Mouse (Mus musculus) T-helper 17 cell (primary cell): Measurements from ENCODE around the gene Amacr.
"Not testable (repeated sequence)": the region's sequence is repeated elsewhere in the genome, so short reads cannot be mapped to it uniquely, and the experiment has no call there.

Experiments
- in situ Hi-C, 2 experiments: fragments of 300-600 bp; cut with MboI, MseI; formaldehyde crosslinking; loops; 1 replicate in 1 of 2; 2 replicates in 1 of 2; pipeline ENCODE4 v1.15.1; 2025; ENCODE audit warnings: high pct_unique_total_duplicates in 2 of 2

The Amacr gene

DNA sequence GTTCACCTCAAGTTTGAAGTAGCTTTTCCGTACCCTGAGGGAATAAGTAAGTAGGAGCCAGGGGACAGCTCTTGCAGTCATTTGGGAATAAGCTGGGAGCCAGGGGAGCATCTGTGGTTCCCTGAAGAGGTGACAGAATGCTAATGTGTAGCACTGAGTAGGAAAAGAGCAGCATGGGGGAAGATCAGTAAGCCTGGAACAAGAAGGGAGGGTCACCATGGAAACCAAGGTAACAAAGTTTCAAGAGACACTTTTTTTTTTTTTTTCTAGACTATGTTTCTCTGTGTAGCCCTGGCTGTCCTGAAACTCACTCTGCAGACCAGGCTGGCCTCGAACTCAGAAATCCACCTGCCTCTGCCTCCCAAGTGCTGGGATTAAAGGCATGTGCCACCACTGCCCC is 4.9 kb downstream of the Amacr start:
- in situ Hi-C loops: not testable (repeated sequence)

DNA sequence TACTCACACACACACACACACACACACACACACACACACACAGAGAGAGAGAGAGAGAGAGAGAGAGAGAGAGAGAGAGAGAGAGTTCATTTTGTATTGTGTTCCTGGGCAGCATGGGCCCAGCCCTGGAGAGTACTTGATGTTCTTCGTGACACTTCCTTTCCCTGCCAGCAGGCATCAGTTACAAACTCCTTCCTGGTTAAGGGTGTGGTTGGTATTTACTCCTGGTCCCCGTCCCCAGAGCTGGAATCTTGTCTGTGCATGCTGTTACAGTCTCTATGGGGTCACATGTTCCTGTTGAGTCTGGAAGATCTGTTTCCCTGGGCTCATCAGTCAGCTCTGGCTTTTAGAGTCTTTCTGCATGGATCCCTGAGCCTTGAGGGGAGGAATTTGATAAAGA is 8.9 kb downstream of the Amacr start:
- in situ Hi-C loops: no loop called here

GRCm38 (mm10) chr15:10991566-10991965 is 10.0 kb downstream of the Amacr start:
- in situ Hi-C loops: no loop called here

DNA sequence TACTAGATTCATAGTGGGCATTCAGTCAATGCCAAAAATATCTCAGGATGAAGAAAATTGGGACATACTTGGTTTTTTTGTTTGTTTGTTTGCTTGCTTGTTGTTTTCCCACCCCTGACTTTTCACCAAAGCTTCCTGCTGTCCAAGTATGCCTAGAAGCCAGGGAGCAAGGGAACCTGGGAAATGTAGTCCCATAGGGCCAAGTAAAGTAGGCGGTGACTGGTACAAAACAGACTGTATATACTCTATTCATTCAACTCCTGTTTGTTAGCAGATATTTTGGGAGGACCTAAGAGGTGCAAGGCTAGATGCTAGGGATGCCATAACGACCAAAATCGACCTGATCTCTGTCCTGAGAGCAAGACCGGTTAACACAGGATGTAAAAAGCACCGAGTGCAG is 18.3 kb downstream of the Amacr start:
- in situ Hi-C loops: loop anchor here (5.0 to 25.0 kb wide), 2 partner anchors 48 to 1537 kb away; partner anchors contain the start of gene C1qtnf3 (in 1 of the 2)

DNA sequence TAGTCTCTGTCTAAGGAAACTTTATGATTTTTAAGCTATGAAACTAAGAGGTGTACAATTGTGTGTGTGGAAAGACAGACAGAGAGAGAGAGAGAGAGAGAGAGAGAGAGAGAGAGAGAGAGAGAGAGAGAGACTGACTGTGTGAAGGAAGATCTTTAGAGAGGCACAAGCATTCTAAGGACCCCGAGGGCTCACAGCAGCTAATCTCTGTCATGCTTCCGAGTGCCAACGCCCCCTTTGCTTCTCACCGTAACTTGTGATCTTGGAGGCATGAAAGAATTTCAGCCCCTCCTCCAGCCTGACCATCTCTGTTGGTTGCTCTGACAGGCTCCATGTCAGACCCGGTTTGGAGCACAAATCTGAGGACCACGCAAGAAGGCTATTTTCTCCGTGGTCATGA is 18.9 kb downstream of the Amacr start, which contains the start of gene Slc45a2:
TSS of gene Slc45a2 (plus strand) at position 301 of the 400 bp plus-strand sequence.
- in situ Hi-C loops: loop anchor here (5.0 to 25.0 kb wide), 2 partner anchors 48 to 1537 kb away; partner anchors contain the start of gene C1qtnf3 (in 1 of the 2)

GRCm38 (mm10) chr15:11003791-11004190 is 22.2 kb downstream of the Amacr start:
- in situ Hi-C loops: loop anchor here (5.0 to 25.0 kb wide), 2 partner anchors 51 to 1534 kb away; partner anchors contain the start of gene C1qtnf3 (in 1 of the 2)

GRCm38 (mm10) chr15:11004646-11005045 is 23.1 kb downstream of the Amacr start:
- in situ Hi-C loops: loop anchor here (5.0 to 25.0 kb wide), 2 partner anchors 52 to 1533 kb away; partner anchors contain the start of gene C1qtnf3 (in 1 of the 2)

DNA sequence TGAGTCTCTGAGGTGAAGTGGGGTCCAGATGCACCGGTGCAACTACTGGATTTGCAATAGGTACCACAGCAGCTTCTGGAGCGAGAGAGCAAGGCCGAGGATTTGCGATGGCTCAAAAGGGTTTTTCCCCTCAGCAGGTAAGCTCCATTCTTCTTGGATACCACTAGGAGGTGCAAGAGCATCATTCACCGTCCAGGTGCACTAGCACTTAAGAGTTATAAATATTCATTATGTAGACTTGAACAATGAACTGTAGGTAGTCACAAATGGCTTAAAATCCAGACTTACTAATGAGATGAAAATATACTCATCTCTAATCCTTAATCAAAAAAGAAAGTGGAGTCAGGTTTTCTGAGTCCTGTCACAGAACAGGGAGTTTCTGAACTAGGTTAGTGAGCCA is 27.2 kb downstream of the Amacr start:
- in situ Hi-C loops: loop anchor here in 1 of 2 experiments (25.0 kb wide), 1 partner anchor 1529 kb away; no protein-coding TSS in a partner anchor

DNA sequence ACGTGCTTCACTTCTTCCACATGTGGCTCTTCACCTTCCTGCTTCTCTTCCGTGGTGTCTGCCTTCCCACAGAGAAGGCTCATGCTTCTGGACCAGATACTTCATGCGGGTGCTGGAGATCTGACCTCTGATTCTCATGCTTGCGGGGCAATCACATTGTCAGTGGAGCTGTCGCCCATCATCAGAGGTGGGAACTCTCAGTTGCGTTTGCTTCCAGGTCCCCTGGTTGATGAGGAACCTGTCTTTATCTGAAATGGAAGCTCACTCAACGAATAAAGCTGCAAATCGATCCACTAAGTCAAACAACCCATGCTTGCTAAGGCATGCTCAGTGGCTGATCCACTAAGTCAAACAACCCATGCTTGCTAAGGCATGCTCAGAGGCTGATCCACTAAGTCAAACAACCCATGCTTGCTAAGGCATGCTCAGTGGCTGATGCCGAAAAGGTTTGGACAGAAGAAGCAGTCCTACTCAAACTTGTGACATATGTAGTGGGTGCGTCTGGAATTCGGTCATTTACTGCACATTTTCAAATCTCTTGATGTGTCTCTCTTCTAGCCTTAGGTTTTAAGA is 29.5 kb downstream of the Amacr start:
- in situ Hi-C loops: loop anchor here in 1 of 2 experiments (25.0 kb wide), 1 partner anchor 1526 kb away; no protein-coding TSS in a partner anchor

GRCm38 (mm10) chr15:11014931-11015330 is 33.4 kb downstream of the Amacr start:
- in situ Hi-C loops: loop anchor here in 1 of 2 experiments (25.0 kb wide), 1 partner anchor 1522 kb away; no protein-coding TSS in a partner anchor

GRCm38 (mm10) chr15:11026801-11027561 is 45.4 kb downstream of the Amacr start:
- in situ Hi-C loops: no loop called here

DNA sequence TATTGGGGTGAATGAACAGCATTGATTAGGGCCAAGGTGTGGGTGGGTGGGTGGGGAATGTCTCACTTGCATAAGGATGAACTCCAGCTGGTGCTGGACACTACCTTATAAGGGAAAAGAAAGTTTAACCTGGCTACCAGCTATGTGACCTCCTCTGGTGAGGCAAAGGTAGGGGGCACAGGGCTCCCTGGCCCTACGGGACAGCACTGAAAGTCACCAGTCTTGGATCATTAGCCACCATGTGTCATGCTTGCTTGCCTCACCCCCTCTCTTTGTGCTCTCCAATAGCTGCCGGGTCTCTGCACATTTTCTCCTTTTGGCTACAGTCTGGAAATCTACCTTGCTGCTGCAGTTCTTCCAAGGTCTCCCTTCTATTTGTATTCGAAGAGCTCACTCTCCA is 48.6 kb downstream of the Amacr start:
- in situ Hi-C loops: no loop called here

DNA sequence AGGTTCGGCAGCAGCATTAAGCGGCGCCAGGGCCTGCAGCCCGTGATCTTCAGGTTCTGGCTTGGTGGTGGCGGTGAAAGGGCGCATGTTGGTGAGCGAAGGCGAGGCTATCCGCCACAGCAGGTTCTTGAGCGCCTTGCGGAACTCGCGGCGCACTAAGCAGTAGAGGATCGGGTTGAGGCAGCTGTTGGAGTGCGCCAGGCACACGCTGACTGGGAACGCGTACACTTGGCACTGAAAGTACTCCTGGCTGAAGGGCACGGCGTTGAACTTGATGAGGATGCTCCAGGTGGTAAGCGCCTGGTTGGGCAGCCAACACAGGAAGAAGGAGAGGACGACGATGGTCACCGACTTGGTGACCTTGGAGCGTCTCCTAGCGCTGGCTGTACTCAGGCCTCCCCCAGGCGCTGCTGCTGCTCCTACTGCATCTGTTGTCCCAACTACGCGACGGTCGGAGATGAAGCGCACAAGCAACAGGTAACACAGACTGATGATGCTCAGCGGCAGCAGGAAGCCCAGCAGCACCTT is 54.5 kb downstream of the Amacr start:
- in situ Hi-C loops: loop anchor here (5.0 kb wide), 3 partner anchors 286 to 341 kb away; no protein-coding TSS in a partner anchor

- in situ Hi-C loops: loop anchor here (5.0 kb wide), 3 partner anchors 286 to 341 kb away; no protein-coding TSS in a partner anchor
These were observed 55.2 kb downstream of the Amacr start for GRCm38 (mm10) chr15:11036535-11037375.

- in situ Hi-C loops: loop anchor here (5.0 kb wide), 3 partner anchors 285 to 340 kb away; no protein-coding TSS in a partner anchor
These were observed 55.8 kb downstream of the Amacr start for GRCm38 (mm10) chr15:11037376-11037695.

GRCm38 (mm10) chr15:11037711-11038110 is 56.2 kb downstream of the Amacr start, which contains the start of gene Rxfp3:
TSS of gene Rxfp3 (minus strand) at chr15:11037991.
- in situ Hi-C loops: loop anchor here (5.0 kb wide), 3 partner anchors 285 to 340 kb away; no protein-coding TSS in a partner anchor

DNA sequence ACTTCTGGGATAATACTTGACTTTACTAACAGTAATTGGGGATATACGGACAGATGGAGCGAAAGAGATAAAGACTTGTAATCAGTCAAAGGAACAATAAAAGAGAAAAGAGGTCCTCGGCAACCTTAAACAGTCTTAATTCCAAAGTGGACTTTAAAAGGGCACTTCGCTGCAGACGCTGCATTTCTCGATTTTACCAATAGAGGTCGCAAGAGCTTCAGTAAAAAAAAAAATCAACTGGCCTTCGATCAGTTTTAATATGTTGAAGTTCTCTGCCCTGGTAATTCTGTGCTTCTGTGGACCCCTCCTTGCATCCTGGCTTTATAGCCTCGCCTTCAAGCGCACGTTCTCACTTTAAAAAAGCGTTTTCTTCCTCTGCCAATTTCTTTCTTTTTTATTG is 56.9 kb downstream of the Amacr start:
- in situ Hi-C loops: loop anchor here (5.0 kb wide), 3 partner anchors 284 to 339 kb away; no protein-coding TSS in a partner anchor

DNA sequence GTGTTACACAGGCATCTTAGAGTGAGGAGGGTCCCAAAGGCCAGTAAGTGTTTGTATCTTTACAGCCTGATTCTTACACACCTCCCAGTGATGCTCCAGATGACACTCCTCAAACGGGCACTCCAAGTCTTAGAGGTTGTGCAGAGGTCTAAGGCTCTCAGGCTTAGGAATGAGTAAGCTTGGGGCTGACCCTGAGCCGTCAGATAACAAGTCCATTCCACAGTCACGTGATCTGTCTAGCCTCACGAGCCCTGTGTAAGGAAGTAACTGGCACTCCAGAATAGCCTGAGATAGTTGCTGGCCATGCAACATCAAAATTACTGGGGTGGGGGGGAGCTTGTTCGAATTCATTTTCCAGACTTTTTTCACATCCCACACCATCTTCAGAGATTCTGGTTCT is 58.5 kb downstream of the Amacr start:
- in situ Hi-C loops: no loop called here

GRCm38 (mm10) chr15:11041229-11041628 is 59.7 kb downstream of the Amacr start:
- in situ Hi-C loops: no loop called here

- in situ Hi-C loops: no loop called here
These were observed 61.3 kb downstream of the Amacr start for GRCm38 (mm10) chr15:11042828-11043227.
